Mouse (Mus musculus) heart, adult 9 months (tissue): ENCODE data around the gene Scel.

ENCODE experiments used
- DNase-seq, 2 experiments: peaks; one replicate each; pipeline ENCODE4 v3.0.0; 2022; ENCODE audit warnings: low spot score in 2 of 2

The Scel gene

GRCm38 (mm10) chr14:103651106-103651505, 138.0 kb downstream of the Scel start:
- no peak for DNase-seq

GRCm38 (mm10) chr14:103651562-103651961, 138.4 kb downstream of the Scel start:
- DNase-seq: no peak

- DNase-seq: no peak
Measured at GRCm38 (mm10) chr14:103652524-103652923, 139.4 kb downstream of the Scel start.

- DNase-seq: no peak
Measured at GRCm38 (mm10) chr14:103653800-103654199, 140.7 kb downstream of the Scel start.

- DNase-seq: no peak
Measured at GRCm38 (mm10) chr14:103655448-103655847, 142.3 kb downstream of the Scel start.

GRCm38 (mm10) chr14:103657876-103658275, 144.7 kb downstream of the Scel start:
- no peak for DNase-seq
